Mouse (Mus musculus) central nervous system, embryonic 14 days (tissue): ENCODE results near the gene Gm49358. TPM values are rescaled to one million over a fixed set of nuclear protein-coding genes. Genes with fewer than 3 reads are reported as not detected.

ENCODE experiments used
- polyA plus RNA-seq: library from polyadenylated mRNA; depleted of rRNA; stranded (reverse); fragments of >200 nt; gene quantifications from 2 replicates; pipeline ENCODE4 v1.2.3, GENCODE M21; 2012; rRNA removed

The Gm49358 gene
- not detected in 2 replicates for polyA plus RNA-seq

GRCm38 (mm10) chr10:86763672-86764071 lies at the start of gene Gm49358:
Gene Gm49358, plus strand, starts transcription at chr10:86763972.

DNA sequence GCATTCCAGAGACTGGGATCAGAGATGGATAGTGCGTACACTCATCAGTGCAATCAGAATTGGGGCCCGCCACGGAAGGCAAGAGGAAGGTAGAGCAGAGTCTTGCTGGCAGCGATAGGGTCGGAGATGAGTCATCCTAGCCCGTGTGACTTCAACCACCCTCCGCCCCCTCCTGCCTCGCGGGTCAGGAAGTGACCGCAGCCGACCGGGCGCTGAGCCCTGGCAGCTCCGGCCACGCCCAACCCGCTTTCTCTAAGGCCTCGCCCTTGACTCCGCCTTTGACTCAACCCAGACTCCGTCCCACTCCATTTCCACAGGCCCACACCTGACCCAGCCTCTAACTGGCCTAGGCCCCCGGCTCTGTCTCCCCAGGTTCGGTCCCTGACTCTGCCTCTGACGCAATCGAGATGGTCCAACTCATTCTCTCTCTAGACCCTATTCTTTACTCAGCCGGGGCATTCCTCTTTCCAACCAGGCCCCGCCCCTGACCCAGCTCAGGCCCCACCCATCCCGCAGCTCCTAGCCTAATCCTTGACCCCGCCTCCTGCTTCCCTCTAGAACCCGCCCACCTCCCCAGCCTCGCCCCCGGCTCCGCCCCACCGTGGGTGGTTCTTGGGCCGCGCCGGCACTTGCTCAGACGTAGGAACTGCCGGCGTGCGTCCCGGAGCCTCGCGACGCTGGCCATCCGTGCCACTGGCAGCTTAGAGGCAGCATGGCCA lies 14.8 kb downstream of the Gm49358 start, which contains the start of gene Nt5dc3:
Nt5dc3 (plus strand) TSS at position 608 of the 719 bp plus-strand sequence.

Other genes starting within 250 kb of the Gm49358 start
- 221 and 264 TPM in 2 replicates for gene Hsp90b1, start 58.5 kb upstream of the Gm49358 start, polyA plus RNA-seq
- 3.0 and 3.7 TPM in 2 replicates for gene Ttc41, start 58.2 kb upstream of the Gm49358 start, polyA plus RNA-seq
- 33.0 and 33.8 TPM in 2 replicates for gene Nt5dc3, start 15.0 kb downstream of the Gm49358 start, polyA plus RNA-seq
- 0.10 and 0.16 TPM in 2 replicates for gene Stab2, start 244.1 kb downstream of the Gm49358 start, polyA plus RNA-seq